Comparison of ENCODE assay signal across 24 mouse cellular contexts in the genomic region with DNA sequence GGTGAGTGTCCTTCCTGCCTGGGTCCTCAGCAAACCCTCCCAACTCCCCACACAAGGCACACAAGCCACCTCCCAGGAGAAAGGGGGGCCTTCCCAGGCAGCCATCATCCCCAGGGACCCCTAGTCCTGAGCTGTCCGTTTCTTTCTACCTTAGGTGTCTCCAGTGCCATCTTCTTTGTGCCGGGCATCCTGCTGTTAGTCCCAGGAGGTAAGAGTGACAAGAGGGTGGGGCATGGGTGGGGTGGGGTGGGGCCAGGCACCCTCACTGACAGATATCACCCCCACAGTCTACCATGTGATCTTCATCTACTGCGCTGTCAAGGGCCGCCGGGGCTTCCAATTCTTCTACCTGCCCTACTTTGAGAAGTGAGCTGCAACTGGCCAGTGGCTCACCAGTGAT. TPM values are rescaled to one million over a fixed set of nuclear protein-coding genes. Genes with fewer than 3 reads are reported as not detected.
DNase-seq lines count a peak whose midpoint lies in the region; ATAC-seq lines count a peak whose summit lies in the region.
"Had no signal": no experiment of that assay in that cellular context is flagged by ENCODE, and none has a peak within 500 bp of the region (broad histone marks: within the 10 kb centered on the region; RNA-seq: fewer than 3 reads in every experiment).

No protein-coding gene starts in this region.

- H3K27me3 ChIP-seq in midbrain, embryonic 11.5 days (ENCODE audit: control insufficient read depth, insufficient read depth, low read length), result no peaks in the 10 kb centered on the region
- H3K27me3 ChIP-seq in midbrain, embryonic 15.5 days (replicated peaks), result no peaks in the 10 kb centered on the region
- no peaks in the 10 kb centered on the region for H3K27me3 ChIP-seq in liver, embryonic 16.5 days (ENCODE audit: control insufficient read depth, insufficient read depth, low read depth, low read length)
- H3K27me3 ChIP-seq: heart, embryonic 13.5 days; midbrain, embryonic 13.5 days had no signal

- no peak overlapping the region for H3K27ac ChIP-seq in midbrain, embryonic 11.5 days (ENCODE audit: low read depth, low read length)
- H3K27ac ChIP-seq in midbrain, embryonic 15.5 days, result no peak overlapping the region
- peak overlapping the region; percentile 84 for H3K27ac ChIP-seq in liver, embryonic 16.5 days (ENCODE audit: low read length)
- H3K27ac ChIP-seq: heart, embryonic 13.5 days; hindbrain, embryonic 14.5 days; limb, embryonic 10.5 days; midbrain, embryonic 13.5 days had no signal

- H3K36me3 ChIP-seq in midbrain, embryonic 11.5 days (ENCODE audit: control insufficient read depth, insufficient read depth, low read length), result peaks cover 8% of the 10 kb centered on the region
- H3K36me3 ChIP-seq in midbrain, embryonic 15.5 days (replicated peaks), result peaks cover 17% of the 10 kb centered on the region; the same call in 1 of the 2 replicates
- peaks cover 22% of the 10 kb centered on the region for H3K36me3 ChIP-seq in liver, embryonic 16.5 days (ENCODE audit: control insufficient read depth, insufficient read depth)

- no peak overlapping the region for H3K4me3 ChIP-seq in midbrain, embryonic 11.5 days (ENCODE audit: low read depth, low read length)
- H3K4me3 ChIP-seq in midbrain, embryonic 15.5 days, result no peak overlapping the region
- H3K4me3 ChIP-seq in liver, embryonic 16.5 days (ENCODE audit: low read depth, low read length), result peak overlapping the region; percentile 68
- H3K4me3 ChIP-seq: heart, embryonic 13.5 days; limb, embryonic 10.5 days; midbrain, embryonic 13.5 days had no signal

- H3K9me3 ChIP-seq in midbrain, embryonic 11.5 days (ENCODE audit: control insufficient read depth, low read length), result no peaks in the 10 kb centered on the region
- no peaks in the 10 kb centered on the region for H3K9me3 ChIP-seq in midbrain, embryonic 15.5 days
- H3K9me3 ChIP-seq in liver, embryonic 16.5 days (replicated peaks; ENCODE audit: control insufficient read depth, low read length), result no peaks in the 10 kb centered on the region
- H3K9me3 ChIP-seq: heart, embryonic 13.5 days; limb, embryonic 10.5 days; midbrain, embryonic 13.5 days had no signal

- ATAC-seq in midbrain, embryonic 11.5 days (ENCODE audit: low FRiP score), result no peak
- ATAC-seq in midbrain, embryonic 15.5 days (replicated peaks), result no peak
- peak; percentile 90 for ATAC-seq in liver, embryonic 16.5 days (ENCODE audit: low read depth)
- ATAC-seq: forebrain, embryonic 14.5 days; inflammation-experienced regulatory T-cells, adult 6 months; lung, postnatal 0 days; midbrain, embryonic 13.5 days had no signal

- DNase-seq in midbrain, embryonic 11.5 days (ENCODE audit: low spot score, missing footprints), result peak; percentile 57
- peak; percentile 55 for DNase-seq in c-Kit-positive CD71-positive TER-119-negative erythroid progenitor cells, embryonic 14.5 days (ENCODE audit: low read depth)
- DNase-seq in liver, result peak; percentile 83
- DNase-seq in embryo, embryonic 10.5 days (ENCODE audit: low spot score), result no peak
- no peak for DNase-seq in thymus, postnatal 36 days
- DNase-seq in right cerebral cortex, postnatal 36 days (ENCODE audit: low spot score in 2 of 2), result no peak
- DNase-seq: B cell, adult 2 months; cerebellum, adult 9-10 months; heart, postnatal 36 days; kidney, adult 18-20 months; kidney, postnatal 10 days; right cerebral cortex, postnatal 25 days had no signal

- 95% methylated on average over 5 of the region's 5 CpGs for WGBS in midbrain, embryonic 11.5 days
- 87% methylated on average over 5 of the region's 5 CpGs for WGBS in midbrain, embryonic 15.5 days
- WGBS in liver, embryonic 16.5 days (ENCODE audit: insufficient replicate concordance), result 32% methylated on average over 5 of the region's 5 CpGs

- peaks cover 8% of the 10 kb centered on the region for H3K4me1 ChIP-seq in midbrain, embryonic 11.5 days (ENCODE audit: control insufficient read depth, insufficient read depth, low read length)
- peaks cover 19% of the 10 kb centered on the region for H3K4me1 ChIP-seq in midbrain, embryonic 15.5 days
- H3K4me1 ChIP-seq in liver, embryonic 16.5 days (ENCODE audit: control insufficient read depth, low read depth, low read length), result peaks cover 34% of the 10 kb centered on the region

- no peak overlapping the region for H3K9ac ChIP-seq in midbrain, embryonic 11.5 days (ENCODE audit: low read length)
- no peak overlapping the region for H3K9ac ChIP-seq in midbrain, embryonic 15.5 days
- peak overlapping the region; percentile 71 for H3K9ac ChIP-seq in liver, embryonic 16.5 days (ENCODE audit: low read depth, low read length)
- H3K9ac ChIP-seq: heart, embryonic 13.5 days; hindbrain, embryonic 14.5 days; midbrain, embryonic 13.5 days had no signal

- H3K4me2 ChIP-seq in midbrain, embryonic 11.5 days, result no peak overlapping the region
- no peak overlapping the region for H3K4me2 ChIP-seq in midbrain, embryonic 15.5 days
- H3K4me2 ChIP-seq in liver, embryonic 16.5 days (ENCODE audit: low read depth, low read length), result peak overlapping the region; percentile 69
- H3K4me2 ChIP-seq: heart, embryonic 13.5 days; hindbrain, embryonic 14.5 days; midbrain, embryonic 13.5 days had no signal

RNA-seq across cellular contexts. Expression of a gene that starts 5.4 kb away (rescaled TPM):
- 54.9 and 58.9 TPM in 2 replicates for polyA plus RNA-seq in midbrain, embryonic 11.5 days (2014; fragmentation: Nextera tagmentation; extraction: Ambion mirVana)
- polyA plus RNA-seq in midbrain, embryonic 15.5 days (2015; fragmentation: Nextera tagmentation; extraction: Ambion mirVana), result 99.5 and 101 TPM in 2 replicates
- 32.4 and 32.6 TPM in 2 replicates for polyA plus RNA-seq in liver, embryonic 16.5 days (2015; fragmentation: Nextera tagmentation; extraction: Ambion mirVana)

RNA-seq across cellular contexts. Expression of a gene that starts 8.5 kb away (rescaled TPM):
- not detected in 2 replicates for polyA plus RNA-seq in midbrain, embryonic 11.5 days (2014; fragmentation: Nextera tagmentation; extraction: Ambion mirVana)
- polyA plus RNA-seq in midbrain, embryonic 15.5 days (2015; fragmentation: Nextera tagmentation; extraction: Ambion mirVana), result 0.04 TPM in 1 of 2 replicates, not detected in the other
- 0.02 TPM in 1 of 2 replicates, not detected in the other for polyA plus RNA-seq in liver, embryonic 16.5 days (2015; fragmentation: Nextera tagmentation; extraction: Ambion mirVana)
- polyA plus RNA-seq: embryonic facial prominence, embryonic 11.5 days; forebrain, embryonic 14.5 days; heart, embryonic 13.5 days; hindbrain, embryonic 14.5 days; limb, embryonic 10.5 days; lung, postnatal 0 days; neural tube, embryonic 11.5 days had no signal

RNA-seq across cellular contexts. Expression of a gene that starts 12.8 kb away (rescaled TPM):
- 0.11 TPM in 1 of 2 replicates, not detected in the other for polyA plus RNA-seq in midbrain, embryonic 11.5 days (2014; fragmentation: Nextera tagmentation; extraction: Ambion mirVana)
- polyA plus RNA-seq in midbrain, embryonic 15.5 days (2015; fragmentation: Nextera tagmentation; extraction: Ambion mirVana), result 0.22 and 0.28 TPM in 2 replicates
- polyA plus RNA-seq in liver, embryonic 16.5 days (2015; fragmentation: Nextera tagmentation; extraction: Ambion mirVana), result 0.18 and 0.20 TPM in 2 replicates
- polyA plus RNA-seq: embryonic facial prominence, embryonic 11.5 days; heart, embryonic 13.5 days; liver, adult 2 months; neural tube, embryonic 11.5 days had no signal

RNA-seq across cellular contexts. Expression of a gene that starts 17.3 kb away (rescaled TPM):
- 105 and 127 TPM in 2 replicates for polyA plus RNA-seq in midbrain, embryonic 11.5 days (2014; fragmentation: Nextera tagmentation; extraction: Ambion mirVana)
- polyA plus RNA-seq in midbrain, embryonic 15.5 days (2015; fragmentation: Nextera tagmentation; extraction: Ambion mirVana), result 127 and 139 TPM in 2 replicates
- polyA plus RNA-seq in liver, embryonic 16.5 days (2015; fragmentation: Nextera tagmentation; extraction: Ambion mirVana), result 72.4 and 74.8 TPM in 2 replicates

RNA-seq across cellular contexts. Expression of a gene that starts 22.3 kb away (rescaled TPM):
- polyA plus RNA-seq in midbrain, embryonic 11.5 days (2014; fragmentation: Nextera tagmentation; extraction: Ambion mirVana), result 0.75 and 1.7 TPM in 2 replicates
- polyA plus RNA-seq in midbrain, embryonic 15.5 days (2015; fragmentation: Nextera tagmentation; extraction: Ambion mirVana), result 0.26 and 0.96 TPM in 2 replicates
- 17.6 and 17.9 TPM in 2 replicates for polyA plus RNA-seq in liver, embryonic 16.5 days (2015; fragmentation: Nextera tagmentation; extraction: Ambion mirVana)

Comparison
In these comparisons a context has a peak if more than half of its experiments do, and no peak if none do; other contexts are left out.
1. DNase-seq: peak in midbrain, embryonic 11.5 days (single experiment), c-Kit-positive CD71-positive TER-119-negative erythroid progenitor cells, embryonic 14.5 days (single experiment) and liver (single experiment); none in embryo, embryonic 10.5 days (single experiment), thymus, postnatal 36 days (0 of 2) and right cerebral cortex, postnatal 36 days (0 of 2).